ENCODE assay signal across 17 mouse cellular contexts in genomic region chr5:117964750-117965149, GRCm38 (mm10). TPM values are rescaled to one million over a fixed set of nuclear protein-coding genes. Genes with fewer than 3 reads are reported as not detected.
DNase-seq lines count a peak whose midpoint lies in the region; ATAC-seq and TF ChIP-seq lines count a peak whose summit lies in the region.
"Had no signal": no experiment of that assay in that cellular context is flagged by ENCODE, and none has a peak within 500 bp of the region (broad histone marks: within the 10 kb centered on the region; RNA-seq: fewer than 3 reads in every experiment).

No protein-coding gene starts in this region.

- no peaks in the 10 kb centered on the region for H3K27me3 ChIP-seq in heart, embryonic 13.5 days (replicated peaks)
- no peaks in the 10 kb centered on the region for H3K27me3 ChIP-seq in heart, adult 2 months (ENCODE audit: control insufficient read depth, insufficient read depth, low read length)
- no peaks in the 10 kb centered on the region for H3K27me3 ChIP-seq in kidney, adult 2 months (replicated peaks; ENCODE audit: control insufficient read depth, insufficient read depth, low read length)
- no peaks in the 10 kb centered on the region for H3K27me3 ChIP-seq in kidney, embryonic 15.5 days
- no peaks in the 10 kb centered on the region; the same call in 1 of the 2 replicates for H3K27me3 ChIP-seq in hindbrain, embryonic 12.5 days
- H3K27me3 ChIP-seq: embryonic facial prominence, embryonic 12.5 days; forebrain, embryonic 15.5 days; neural tube, embryonic 13.5 days had no signal

- no peak overlapping the region for H3K4me3 ChIP-seq in heart, embryonic 13.5 days
- H3K4me3 ChIP-seq in heart, adult 2 months = no peak overlapping the region
- no peak overlapping the region for H3K4me3 ChIP-seq in kidney, adult 2 months (ENCODE audit: insufficient read depth, low read depth, low read length)
- H3K4me3 ChIP-seq in kidney, embryonic 15.5 days (replicated peaks) = no peak overlapping the region
- no peak overlapping the region for H3K4me3 ChIP-seq in hindbrain, embryonic 12.5 days
- H3K4me3 ChIP-seq: embryonic facial prominence, embryonic 12.5 days; forebrain, embryonic 15.5 days; neural tube, embryonic 13.5 days had no signal

- TF ChIP-seq POLR2A in heart, adult 2 months (IDR thresholded peaks at IDR 0.05; ENCODE audit: insufficient read depth, low read depth, low read length) = no peak
- no peak for TF ChIP-seq POLR2A in kidney, adult 2 months (IDR thresholded peaks at IDR 0.05; ENCODE audit: low read depth, low read length)

- H3K79me2 ChIP-seq in heart, adult 2 months (replicated peaks; ENCODE audit: control insufficient read depth, insufficient read depth, low read length) = no peaks in the 10 kb centered on the region

- no peak overlapping the region for H3K9ac ChIP-seq in heart, embryonic 13.5 days
- no peak overlapping the region for H3K9ac ChIP-seq in heart, adult 2 months (ENCODE audit: low read depth, low read length)
- no peak overlapping the region for H3K9ac ChIP-seq in kidney, embryonic 15.5 days
- H3K9ac ChIP-seq in hindbrain, embryonic 12.5 days = no peak overlapping the region
- H3K9ac ChIP-seq: embryonic facial prominence, embryonic 12.5 days; forebrain, embryonic 15.5 days; neural tube, embryonic 13.5 days had no signal

- no peak overlapping the region for H3K27ac ChIP-seq in heart, embryonic 13.5 days (replicated peaks)
- no peak overlapping the region for H3K27ac ChIP-seq in heart, adult 2 months
- no peak overlapping the region for H3K27ac ChIP-seq in kidney, adult 2 months (ENCODE audit: insufficient read depth, low read depth, low read length)
- no peak overlapping the region for H3K27ac ChIP-seq in kidney, embryonic 15.5 days
- H3K27ac ChIP-seq in hindbrain, embryonic 12.5 days = no peak overlapping the region
- H3K27ac ChIP-seq: embryonic facial prominence, embryonic 12.5 days; forebrain, embryonic 15.5 days; macrophage; neural tube, embryonic 13.5 days had no signal

- TF ChIP-seq CTCF in heart, adult 2 months (IDR thresholded peaks at IDR 0.05) = no peak
- no peak for TF ChIP-seq CTCF in kidney, adult 2 months (conservative IDR thresholded peaks at IDR 0.05; ENCODE audit: insufficient read depth, insufficient read length, low read depth, low read length)

- no peak for ATAC-seq in heart, embryonic 13.5 days (ENCODE audit: extremely low read depth, insufficient number of reproducible peaks, low FRiP score, low TSS enrichment)
- no peak for ATAC-seq in kidney, embryonic 15.5 days (replicated peaks; ENCODE audit: low FRiP score)
- no peak for ATAC-seq in hindbrain, embryonic 12.5 days (ENCODE audit: low FRiP score)
- ATAC-seq: forebrain, embryonic 15.5 days; hindbrain, embryonic 16.5 days had no signal

- peaks cover 21% of the 10 kb centered on the region for H3K4me1 ChIP-seq in heart, embryonic 13.5 days
- no peaks in the 10 kb centered on the region for H3K4me1 ChIP-seq in heart, adult 2 months (ENCODE audit: control insufficient read depth, insufficient read depth, low read length)
- H3K4me1 ChIP-seq in kidney, adult 2 months (ENCODE audit: control insufficient read depth, insufficient read depth, low read length) = peaks cover 4% of the 10 kb centered on the region
- H3K4me1 ChIP-seq in kidney, embryonic 15.5 days = peaks cover 39% of the 10 kb centered on the region
- H3K4me1 ChIP-seq in hindbrain, embryonic 12.5 days = peaks cover 3% of the 10 kb centered on the region; the same call in 1 of the 2 replicates
- H3K4me1 ChIP-seq: forebrain, embryonic 15.5 days; neural tube, embryonic 13.5 days had no signal

- H3K4me2 ChIP-seq in heart, embryonic 13.5 days = peak overlapping the region; percentile 18
- H3K4me2 ChIP-seq in kidney, embryonic 15.5 days = no peak overlapping the region
- H3K4me2 ChIP-seq in hindbrain, embryonic 12.5 days (replicated peaks) = no peak overlapping the region
- H3K4me2 ChIP-seq: embryonic facial prominence, embryonic 12.5 days; forebrain, embryonic 15.5 days; midbrain, embryonic 11.5 days; neural tube, embryonic 13.5 days had no signal

- WGBS in heart, embryonic 13.5 days = 23% methylated on average over 9 of the region's 9 CpGs
- WGBS in heart, adult 2 months = 31% methylated on average over 9 of the region's 9 CpGs
- 32% methylated on average over 9 of the region's 9 CpGs for WGBS in kidney, adult 2 months
- WGBS in kidney, embryonic 15.5 days = 38% methylated on average over 9 of the region's 9 CpGs
- WGBS in hindbrain, embryonic 12.5 days = 53% methylated on average over 9 of the region's 9 CpGs

- no peak for TF ChIP-seq EP300 in heart, adult 2 months (IDR thresholded peaks at IDR 0.05; ENCODE audit: insufficient read depth, low read depth, low read length)

- no peaks in the 10 kb centered on the region for H3K36me3 ChIP-seq in heart, embryonic 13.5 days
- no peaks in the 10 kb centered on the region for H3K36me3 ChIP-seq in heart, adult 2 months (ENCODE audit: control insufficient read depth, insufficient read depth, low read length)
- H3K36me3 ChIP-seq in kidney, adult 2 months (ENCODE audit: control insufficient read depth, insufficient read depth, low read length) = no peaks in the 10 kb centered on the region
- no peaks in the 10 kb centered on the region for H3K36me3 ChIP-seq in kidney, embryonic 15.5 days
- no peaks in the 10 kb centered on the region for H3K36me3 ChIP-seq in hindbrain, embryonic 12.5 days
- H3K36me3 ChIP-seq: embryonic facial prominence, embryonic 12.5 days; forebrain, embryonic 15.5 days; neural tube, embryonic 13.5 days had no signal

- intact Hi-C loops in heart, adult 2 months (cut with DNase I) = no loop called here

- no peak for DNase-seq in heart, adult 2 months
- peak; percentile 31 for DNase-seq in kidney, adult 2 months
- peak; percentile 72 for DNase-seq in kidney, postnatal 10 days
- DNase-seq in kidney, postnatal 4 days = peak; percentile 60 to 71
- DNase-seq: cerebellum, adult 11-12 months; lung, adult 2 months; right cerebral cortex, postnatal 4 days; thymus, postnatal 36 days had no signal

- H3K9me3 ChIP-seq in heart, embryonic 13.5 days = no peaks in the 10 kb centered on the region; the same call in 1 of the 2 replicates
- no peaks in the 10 kb centered on the region for H3K9me3 ChIP-seq in kidney, embryonic 15.5 days (replicated peaks)
- no peaks in the 10 kb centered on the region for H3K9me3 ChIP-seq in hindbrain, embryonic 12.5 days (replicated peaks)
- H3K9me3 ChIP-seq: embryonic facial prominence, embryonic 12.5 days; forebrain, embryonic 15.5 days; neural tube, embryonic 13.5 days had no signal

RNA-seq across cellular contexts. Expression of gene Fbxo21, which starts 11.8 kb away (rescaled TPM):
- 51.0 and 53.0 TPM in 2 replicates for polyA plus RNA-seq in heart, embryonic 13.5 days (2015; fragmentation: Nextera tagmentation; extraction: Ambion mirVana)
- 10 to 100 TPM; 34.1 to 37.8 TPM for total RNA-seq in heart, adult 2 months (2021)
- 33.6 and 38.5 TPM in 2 replicates for polyA plus RNA-seq in heart, adult 2 months (2012; rRNA removed)
- 67.4 and 75.6 TPM in 2 replicates for polyA plus RNA-seq in kidney, adult 2 months (2012; rRNA removed)
- 75.7 and 78.9 TPM in 2 replicates for polyA plus RNA-seq in kidney, embryonic 15.5 days (2015; fragmentation: Nextera tagmentation; extraction: Ambion mirVana)
- polyA plus RNA-seq in hindbrain, embryonic 12.5 days (2016; fragmentation: Nextera tagmentation; extraction: Ambion mirVana) = 132 and 133 TPM in 2 replicates

Comparison
In these comparisons a context has a peak if more than half of its experiments do, and no peak if none do; other contexts are left out.
1. DNase-seq: peak in kidney, adult 2 months (single experiment), kidney, postnatal 10 days (single experiment) and kidney, postnatal 4 days (2 of 2); none in heart, adult 2 months (0 of 2).